Mouse (Mus musculus) midbrain, embryonic 15.5 days (tissue): ENCODE measurements at regions not wholly inside any gene's neighbourhood (a gene's known extent, or its start where the extent isn't known, plus 50 kb on each side); places are given as distances from the start of the nearest gene placed in this dataset.
A peak's percentile ranks its signal among the peaks of the same experiment; 100 is the strongest.

ENCODE experiments used
- ATAC-seq: fragments of 200-750 bp; cut with Nextera tagmentation; replicated peaks from 2 replicates; pipeline ENCODE4 v1.8.0; 2017; ENCODE audit warnings: moderate TSS enrichment
- H3K27ac ChIP-seq: fragments of 300-500 bp; sonication (generic); 2 replicates; pipeline ENCODE4 v1.5.1; 2015; ENCODE audit warnings: mild to moderate bottlenecking, inconsistent platforms
- H3K27me3 ChIP-seq: fragments of 300-500 bp; sonication (generic); replicated peaks from 2 replicates; pipeline ENCODE4 v1.6.1; 2015; ENCODE audit warnings: inconsistent platforms
- H3K36me3 ChIP-seq: fragments of 300-500 bp; sonication (generic); replicated peaks from 2 replicates; pipeline ENCODE4 v1.6.1; 2015; ENCODE audit warnings: inconsistent platforms
- H3K4me1 ChIP-seq: fragments of 300-500 bp; sonication (generic); 2 replicates; pipeline ENCODE4 v1.6.1; 2015; ENCODE audit warnings: inconsistent platforms
- H3K4me2 ChIP-seq: fragments of 300-500 bp; sonication (generic); 2 replicates; pipeline ENCODE4 v1.6.1; 2015; ENCODE audit warnings: inconsistent platforms, mild to moderate bottlenecking, moderate library complexity
- H3K4me3 ChIP-seq: fragments of 300-500 bp; sonication (generic); 2 replicates; pipeline ENCODE4 v1.5.1; 2015; ENCODE audit warnings: mild to moderate bottlenecking, inconsistent platforms
- H3K9ac ChIP-seq: fragments of 300-500 bp; sonication (generic); 2 replicates; pipeline ENCODE4 v1.6.1; 2015; ENCODE audit warnings: mild to moderate bottlenecking, inconsistent platforms
- H3K9me3 ChIP-seq: fragments of 300-500 bp; sonication (generic); 2 replicates; pipeline ENCODE4 v1.6.1; 2016; ENCODE audit warnings: inconsistent platforms
- WGBS: fragments of 180-500 bp; shearing (Covaris S2); methylation state at CpG from one replicate; pipeline ENCODE4 v1.1.7; 2015; ENCODE audit warnings: mixed read lengths; 5-methylcytosine and 5-hydroxymethylcytosine counted together

DNA sequence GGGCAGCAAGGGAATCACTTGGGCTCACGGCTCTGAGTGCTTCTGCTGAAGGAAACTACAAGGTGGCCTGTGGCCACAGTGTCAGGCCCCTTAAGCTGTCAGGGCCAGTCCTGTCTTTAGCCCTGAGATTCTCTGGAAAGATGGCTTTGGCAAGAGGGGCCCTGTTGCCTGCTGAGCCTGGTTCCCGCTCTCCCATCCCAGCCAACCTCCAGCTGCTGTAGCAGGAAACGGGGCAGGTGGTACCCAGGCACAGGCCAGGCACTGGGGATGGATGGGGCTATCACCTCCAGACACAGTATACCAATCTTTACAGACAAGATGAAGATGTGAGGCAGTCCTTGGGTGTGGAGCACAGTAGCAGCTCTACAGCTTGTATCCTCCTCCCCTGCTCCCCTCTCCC lies 54.6 kb upstream of the Otos start:
- 65% methylated on average over 3 of the region's 3 CpGs for WGBS
- ATAC-seq: no peak

DNA sequence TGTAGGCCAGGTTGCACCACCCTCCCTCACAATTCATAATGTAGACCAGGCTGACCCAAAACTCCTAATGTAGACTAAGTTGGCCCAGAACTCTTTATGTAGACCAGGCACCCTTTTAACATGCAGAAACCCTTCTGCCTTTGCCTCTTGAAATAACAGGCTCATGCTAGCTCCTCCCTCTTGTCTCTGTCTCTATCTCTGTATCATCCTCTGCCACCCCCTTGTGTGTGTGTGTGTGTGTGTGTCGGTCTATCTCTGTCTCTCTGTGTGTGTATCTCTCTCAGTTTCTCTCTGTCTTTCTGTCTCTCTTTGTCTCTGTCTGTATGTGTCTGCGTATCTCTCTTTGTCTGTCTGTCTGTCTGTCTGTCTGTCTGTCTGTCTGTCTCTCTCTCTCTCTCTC lies 51.5 kb upstream of the Otos start:
- Histone ChIP-seq H3K4me3 (no peak overlapping the region), H3K36me3 (no peaks in the 10 kb centered on the region), H3K9me3 (no peaks in the 10 kb centered on the region), H3K4me2 (no peak overlapping the region), H3K27me3 (no peaks in the 10 kb centered on the region), H3K27ac (no peak overlapping the region), H3K4me1 (peaks cover 5% of the 10 kb centered on the region), H3K9ac (no peak overlapping the region)
- no peak for ATAC-seq
- WGBS: 89% methylated on average over 2 of the region's 2 CpGs

More for the DNA sequence above, 54.6 kb upstream of the Otos start:
- no peak overlapping the region for H3K27ac ChIP-seq
- no peak overlapping the region for H3K9ac ChIP-seq
- no peak overlapping the region for H3K4me2 ChIP-seq
- H3K4me1 ChIP-seq: peaks cover 5% of the 10 kb centered on the region
- no peak overlapping the region for H3K4me3 ChIP-seq
- no peaks in the 10 kb centered on the region for H3K9me3 ChIP-seq
- no peaks in the 10 kb centered on the region for H3K27me3 ChIP-seq
- no peaks in the 10 kb centered on the region for H3K36me3 ChIP-seq

DNA sequence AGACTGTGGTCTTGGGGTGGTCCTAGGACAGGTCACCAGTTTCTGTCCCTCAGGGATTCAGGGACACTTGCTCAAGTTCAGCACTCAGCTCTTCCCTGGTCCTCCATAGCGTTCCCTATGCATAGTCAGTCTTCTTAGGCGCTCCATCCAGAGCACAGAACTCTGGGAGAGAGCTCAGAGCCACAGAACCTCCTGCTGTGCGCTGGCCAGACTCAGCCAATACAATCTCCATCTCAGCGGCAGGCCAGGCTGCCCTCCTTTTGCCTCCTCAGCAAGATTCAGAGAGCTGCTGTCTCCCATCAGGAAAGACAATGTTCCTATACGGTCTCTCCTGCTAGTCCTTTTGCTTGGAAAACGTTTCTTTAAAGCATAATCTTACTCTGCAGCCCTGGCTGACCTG lies 51.1 kb upstream of the Otos start:
- Histone ChIP-seq H3K4me3 (no peak overlapping the region), H3K27ac (no peak overlapping the region), H3K27me3 (no peaks in the 10 kb centered on the region), H3K9me3 (no peaks in the 10 kb centered on the region), H3K4me1 (peaks cover 5% of the 10 kb centered on the region), H3K4me2 (no peak overlapping the region), H3K36me3 (no peaks in the 10 kb centered on the region), H3K9ac (no peak overlapping the region)
- ATAC-seq: no peak
- WGBS: 6% methylated on average over 6 of the region's 6 CpGs

DNA sequence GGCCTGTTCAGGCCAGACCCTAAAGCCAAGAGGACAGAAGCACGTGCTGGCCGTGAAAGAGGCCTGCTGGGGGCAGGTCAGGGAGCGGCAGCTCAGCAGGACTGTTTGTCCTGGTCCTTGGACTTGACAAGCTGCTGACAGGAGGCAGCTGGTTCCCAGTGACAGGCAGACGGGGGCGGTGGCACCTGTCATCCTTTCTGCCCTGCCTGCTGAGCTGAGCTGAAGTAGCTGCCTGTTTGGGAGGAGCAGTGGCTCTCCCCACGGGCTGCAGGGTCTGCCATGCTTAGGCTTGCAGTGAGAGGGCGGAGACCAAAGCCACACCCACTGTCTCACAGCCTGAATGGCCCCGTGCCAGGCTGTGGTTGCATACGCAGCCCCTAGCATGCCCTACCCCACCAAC lies 50.4 kb upstream of the Otos start:
- H3K27me3 ChIP-seq: no peaks in the 10 kb centered on the region
- no peaks in the 10 kb centered on the region for H3K9me3 ChIP-seq
- no peak overlapping the region for H3K4me3 ChIP-seq
- no peak overlapping the region for H3K9ac ChIP-seq
- peak; percentile 66 for ATAC-seq
- H3K4me2 ChIP-seq: no peak overlapping the region
- H3K36me3 ChIP-seq: no peaks in the 10 kb centered on the region
- H3K27ac ChIP-seq: no peak overlapping the region
- H3K4me1 ChIP-seq: peaks cover 5% of the 10 kb centered on the region
- WGBS: 5% methylated on average over 9 of the region's 9 CpGs

DNA sequence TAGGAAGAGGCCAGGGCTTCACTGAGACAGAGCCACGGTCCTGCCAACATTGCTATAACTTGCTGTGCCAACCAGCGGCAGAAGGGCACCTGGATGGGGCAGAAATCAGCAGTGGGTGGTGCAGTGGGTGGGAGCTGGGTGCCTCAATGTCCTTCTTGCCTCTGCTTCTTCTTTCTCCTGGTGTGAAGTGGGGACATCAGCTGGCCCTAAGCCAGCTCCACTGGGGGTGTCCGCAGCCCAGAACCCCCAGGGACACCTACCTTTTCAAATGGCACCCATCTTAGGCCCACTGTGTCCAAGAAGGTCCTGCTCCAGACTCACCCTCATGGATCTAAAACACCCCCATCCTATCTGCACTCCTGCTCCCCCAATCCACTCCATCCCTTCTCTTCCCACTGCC lies 49.9 kb upstream of the Otos start:
- no peaks in the 10 kb centered on the region for H3K36me3 ChIP-seq
- 90% methylated on average over 3 of the region's 3 CpGs for WGBS
- no peaks in the 10 kb centered on the region for H3K27me3 ChIP-seq
- peaks cover 5% of the 10 kb centered on the region for H3K4me1 ChIP-seq
- H3K4me2 ChIP-seq: no peak overlapping the region
- 0 out of 2 replicates have a peak, but pooled peaks have one; percentile 21 for ATAC-seq
- H3K9ac ChIP-seq: no peak overlapping the region
- H3K4me3 ChIP-seq: no peak overlapping the region
- no peaks in the 10 kb centered on the region for H3K9me3 ChIP-seq
- H3K27ac ChIP-seq: no peak overlapping the region
